Mouse (Mus musculus) forebrain, postnatal 0 days (tissue): ENCODE measurements around the gene Crybg2. TPM values are rescaled to one million over a fixed set of nuclear protein-coding genes. Genes with fewer than 3 reads are reported as not detected.

ENCODE experiments used
- ATAC-seq: fragments of 200-750 bp; cut with Nextera tagmentation; 2 replicates; pipeline ENCODE4 v1.8.0; 2017; ENCODE audit warnings: mild to moderate bottlenecking, moderate library complexity
- DNase-seq: peaks from one replicate; pipeline ENCODE4 v3.0.0-alpha.2; 2015
- H3K27ac ChIP-seq: fragments of 300-500 bp; sonication (generic); 2 replicates; pipeline ENCODE4 v1.5.1; 2014; ENCODE audit warnings: low read depth, mild to moderate bottlenecking, antibody characterized with exemption, low read length, moderate library complexity, mixed read lengths
- H3K27me3 ChIP-seq: fragments of 300-500 bp; sonication (generic); 2 replicates; pipeline ENCODE4 v1.6.1; 2014; ENCODE audit warnings: mild to moderate bottlenecking, low read length, mixed read lengths; ENCODE audit not compliant: insufficient read depth
- H3K36me3 ChIP-seq: fragments of 300-500 bp; sonication (generic); 2 replicates; pipeline ENCODE4 v1.6.1; 2014; ENCODE audit warnings: mild to moderate bottlenecking, moderate library complexity; ENCODE audit not compliant: insufficient read depth
- H3K4me1 ChIP-seq: fragments of 300-500 bp; sonication (generic); 2 replicates; pipeline ENCODE4 v1.6.1; 2014; ENCODE audit warnings: antibody characterized with exemption; ENCODE audit not compliant: insufficient read depth
- H3K4me2 ChIP-seq: fragments of 300-500 bp; sonication (generic); 2 replicates; pipeline ENCODE4 v1.6.1; 2014; ENCODE audit warnings: low read depth, mild to moderate bottlenecking, moderate library complexity
- H3K4me3 ChIP-seq: fragments of 300-500 bp; sonication (generic); 2 replicates; pipeline ENCODE4 v1.5.1; 2014; ENCODE audit warnings: low read depth, low read length, mixed read lengths
- H3K9ac ChIP-seq: fragments of 300-500 bp; sonication (generic); 2 replicates; pipeline ENCODE4 v1.6.1; 2014; ENCODE audit warnings: mild to moderate bottlenecking
- H3K9me3 ChIP-seq: fragments of 300-500 bp; sonication (generic); 2 replicates; pipeline ENCODE4 v1.6.1; 2016; ENCODE audit warnings: low read length
- CTCF ChIP-seq: sonication (generic); IDR thresholded peaks from 2 replicates; pipeline ENCODE4 v1.5.1; 2016; ENCODE audit warnings: antibody characterized with exemption, control low read depth, low read depth
- whole genome bisulfite sequencing: fragments of 180-500 bp; shearing (Covaris S2); extraction: QIAGEN DNeasy Blood & Tissue Kit; methylation state at CpG from one replicate; pipeline ENCODE4 v1.1.7; 2014; 5-methylcytosine and 5-hydroxymethylcytosine counted together
- polyA plus RNA-seq: library from polyadenylated mRNA; unstranded; fragments of >200 nt; fragmentation: Nextera tagmentation; extraction: Ambion mirVana; gene quantifications from 2 replicates; pipeline ENCODE4 v1.2.1, GENCODE M21; 2015
- total RNA-seq: library from RNA; depleted of rRNA; stranded (reverse); fragments of >200 nt; gene quantifications from 2 replicates; pipeline ENCODE4 v1.2.3, GENCODE M21; 2014

Crybg2 gene
- total and polyA plus RNA-seq, 2 experiments from 2014 or later, result 3.4 to 4.5 TPM

DNA sequence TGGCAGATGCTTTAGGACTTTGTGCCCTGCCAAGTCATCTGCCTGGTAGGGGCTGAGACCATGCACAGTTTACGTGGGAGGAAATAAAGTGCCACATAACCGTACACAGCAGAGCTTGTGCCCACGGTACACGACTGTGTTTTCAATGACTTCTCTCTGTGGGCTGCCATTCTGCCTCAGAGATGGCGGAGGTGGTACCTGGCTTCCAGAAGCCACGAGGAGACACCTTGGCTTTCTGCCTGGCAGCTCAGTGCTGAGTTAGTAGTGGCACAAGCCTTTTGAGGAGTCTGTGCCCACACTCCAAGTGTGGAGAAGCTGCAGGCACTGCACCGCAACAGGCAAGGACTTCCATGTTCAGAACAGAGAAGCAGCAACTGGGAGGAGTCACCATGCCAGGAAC is 47.1 kb downstream of the Crybg2 start:
- Histone ChIP-seq H3K4me2 (no peak overlapping the region), H3K4me1 (no peaks in the 10 kb centered on the region; the same call in 1 of the 2 replicates), H3K27me3 (no peaks in the 10 kb centered on the region), H3K9ac (no peak overlapping the region), H3K4me3 (no peak overlapping the region), H3K9me3 (no peaks in the 10 kb centered on the region), H3K27ac (no peak overlapping the region), H3K36me3 (no peaks in the 10 kb centered on the region)
- no peak for ATAC-seq
- no peak for DNase-seq
- no peak for TF ChIP-seq CTCF
- 81% methylated on average over 7 of the region's 7 CpGs for WGBS

DNA sequence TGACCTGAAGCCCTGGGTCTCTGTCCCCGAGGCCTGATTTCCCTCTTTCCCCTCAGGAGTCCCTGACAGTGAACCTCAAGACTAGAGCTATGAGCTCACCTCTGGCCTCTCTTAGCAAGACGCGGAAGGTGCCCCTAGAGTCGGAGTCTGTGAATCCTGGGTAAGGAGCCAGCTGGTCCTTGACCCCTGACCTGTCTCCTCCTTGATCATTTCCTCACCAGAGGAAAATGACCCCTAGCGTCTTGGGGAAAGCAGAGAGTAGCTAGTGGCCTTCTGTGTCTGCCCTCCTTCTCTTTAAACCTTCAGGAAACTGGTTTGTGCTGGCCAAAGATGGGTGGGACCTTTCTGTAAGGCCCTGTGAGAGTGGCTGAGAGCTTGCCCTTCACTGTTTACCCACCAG is 47.6 kb downstream of the Crybg2 start:
- ATAC-seq, result no peak
- Histone ChIP-seq H3K27me3 (no peaks in the 10 kb centered on the region), H3K36me3 (no peaks in the 10 kb centered on the region), H3K4me1 (no peaks in the 10 kb centered on the region), H3K4me2 (no peak overlapping the region), H3K9me3 (no peaks in the 10 kb centered on the region), H3K4me3 (no peak overlapping the region), H3K27ac (no peak overlapping the region), H3K9ac (no peak overlapping the region)
- 68% methylated on average over 5 of the region's 5 CpGs for WGBS
- no peak for TF ChIP-seq CTCF
- no peak for DNase-seq

DNA sequence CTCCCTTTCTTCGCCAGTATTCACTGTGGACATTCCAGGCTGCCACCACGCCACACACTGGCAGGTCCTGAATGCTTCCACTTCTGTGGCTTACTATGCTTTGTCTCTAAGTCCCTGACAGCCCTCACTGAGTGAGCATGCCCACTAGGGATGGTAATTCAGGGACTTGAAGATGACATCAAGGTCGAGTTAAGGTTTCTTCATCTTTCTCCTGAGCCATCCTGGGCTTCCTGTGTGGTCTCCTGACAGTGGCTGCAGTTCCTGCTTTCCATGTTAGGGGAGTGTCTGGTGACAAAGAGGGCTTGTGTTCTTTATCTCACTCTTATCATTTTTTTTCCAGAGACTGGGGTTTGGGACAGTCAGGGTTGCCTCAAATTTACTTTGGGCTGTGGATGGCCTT is 50.0 kb downstream of the Crybg2 start:
- H3K4me3 ChIP-seq, result no peak overlapping the region
- WGBS, result 51% methylated on average over 3 of the region's 3 CpGs
- no peak for TF ChIP-seq CTCF
- H3K9ac ChIP-seq, result no peak overlapping the region
- no peaks in the 10 kb centered on the region for H3K4me1 ChIP-seq
- no peak overlapping the region for H3K27ac ChIP-seq
- ATAC-seq (no peak), DNase-seq (no peak)
- no peaks in the 10 kb centered on the region for H3K27me3 ChIP-seq
- no peak overlapping the region for H3K4me2 ChIP-seq
- no peaks in the 10 kb centered on the region for H3K9me3 ChIP-seq
- H3K36me3 ChIP-seq, result no peaks in the 10 kb centered on the region

DNA sequence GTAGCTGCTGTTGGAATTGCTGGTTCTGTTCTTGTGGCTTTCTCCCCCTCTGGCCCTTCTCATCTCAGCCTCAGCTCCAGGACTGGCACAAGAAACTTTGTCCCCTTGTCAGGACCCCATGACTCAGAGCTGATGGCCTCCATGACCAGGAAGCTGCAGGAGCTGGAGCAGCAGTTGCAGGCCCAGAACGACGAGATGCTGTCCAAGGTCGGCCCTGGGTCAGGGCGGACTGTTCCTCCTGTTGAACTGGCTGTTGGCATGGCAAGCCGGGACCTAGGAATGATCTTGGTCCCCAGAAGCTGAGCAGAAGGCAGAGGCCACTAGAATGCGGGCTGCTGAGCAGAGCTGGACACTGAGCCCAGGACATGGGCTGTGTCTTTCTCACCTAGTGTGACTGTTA is 51.8 kb downstream of the Crybg2 start:
- Histone ChIP-seq H3K9ac (no peak overlapping the region), H3K27me3 (no peaks in the 10 kb centered on the region), H3K4me3 (no peak overlapping the region), H3K4me2 (no peak overlapping the region), H3K4me1 (no peaks in the 10 kb centered on the region), H3K27ac (no peak overlapping the region), H3K9me3 (no peaks in the 10 kb centered on the region), H3K36me3 (no peaks in the 10 kb centered on the region)
- TF ChIP-seq CTCF, result no peak
- 86% methylated on average over 6 of the region's 6 CpGs for WGBS
- ATAC-seq (no peak), DNase-seq (no peak)

DNA sequence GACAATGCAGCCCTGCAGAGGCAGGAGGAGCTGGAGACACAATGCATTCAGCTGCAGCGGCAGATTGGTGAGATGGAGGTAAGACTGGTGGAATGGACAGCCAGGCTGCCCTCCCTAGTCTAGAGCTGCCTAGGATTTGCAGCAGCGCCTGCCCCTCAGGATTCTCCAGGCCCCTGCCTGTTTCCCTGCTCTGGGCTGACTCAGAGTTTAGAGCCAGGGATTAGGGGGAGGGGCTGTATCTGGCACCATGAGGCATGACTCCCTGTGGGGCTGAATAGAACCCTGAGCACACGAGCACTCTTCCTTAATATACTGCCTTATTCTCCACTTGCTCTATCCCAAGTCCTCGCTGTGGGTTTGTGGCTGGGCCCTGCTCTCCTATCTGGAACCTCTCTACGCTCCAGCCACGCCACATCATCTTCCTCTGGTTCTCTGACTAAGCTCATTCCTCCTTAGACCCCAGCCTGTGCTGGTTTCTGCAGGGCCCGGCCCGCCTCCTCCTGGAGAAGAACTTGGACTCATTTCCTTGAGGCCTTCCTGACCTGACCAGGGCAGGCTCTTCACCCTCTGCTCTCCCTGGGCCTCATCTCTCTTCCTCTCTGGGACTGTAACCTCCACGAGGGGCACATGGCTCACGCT is 52.9 kb downstream of the Crybg2 start:
- Histone ChIP-seq H3K36me3 (no peaks in the 10 kb centered on the region), H3K27me3 (no peaks in the 10 kb centered on the region), H3K4me3 (no peak overlapping the region), H3K4me1 (no peaks in the 10 kb centered on the region), H3K27ac (no peak overlapping the region), H3K9me3 (no peaks in the 10 kb centered on the region), H3K4me2 (no peak overlapping the region), H3K9ac (no peak overlapping the region)
- no peak for ATAC-seq
- WGBS, result 47% methylated on average over 10 of the region's 10 CpGs
- no peak for DNase-seq
- TF ChIP-seq CTCF, result no peak

DNA sequence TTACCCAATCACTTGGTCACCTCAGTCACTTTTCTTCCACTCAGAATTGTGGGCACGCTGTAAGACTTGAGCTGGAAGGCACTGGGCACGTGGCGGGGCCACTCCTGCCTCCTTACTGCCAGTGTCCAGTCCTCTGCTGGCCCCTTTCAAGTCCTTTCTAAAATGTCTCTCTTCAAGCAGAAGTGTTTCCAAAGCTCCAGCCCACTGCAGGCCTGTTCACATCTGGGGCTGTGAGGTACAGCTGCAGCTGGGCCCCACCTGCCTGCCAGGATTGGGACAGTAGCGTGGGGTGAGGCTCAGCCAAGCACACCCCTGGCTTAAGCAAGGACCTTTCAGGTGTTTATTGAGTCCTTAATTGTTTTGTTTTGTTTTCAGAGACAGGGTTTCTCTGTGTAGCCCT is 53.4 kb downstream of the Crybg2 start:
- no peak overlapping the region for H3K27ac ChIP-seq
- no peaks in the 10 kb centered on the region for H3K9me3 ChIP-seq
- no peaks in the 10 kb centered on the region for H3K36me3 ChIP-seq
- DNase-seq, result no peak
- no peak for TF ChIP-seq CTCF
- H3K27me3 ChIP-seq, result no peaks in the 10 kb centered on the region
- no peak overlapping the region for H3K4me2 ChIP-seq
- WGBS, result 89% methylated on average over 4 of the region's 4 CpGs
- no peak overlapping the region for H3K9ac ChIP-seq
- no peak overlapping the region for H3K4me3 ChIP-seq
- H3K4me1 ChIP-seq, result no peaks in the 10 kb centered on the region
- no peak for ATAC-seq

DNA sequence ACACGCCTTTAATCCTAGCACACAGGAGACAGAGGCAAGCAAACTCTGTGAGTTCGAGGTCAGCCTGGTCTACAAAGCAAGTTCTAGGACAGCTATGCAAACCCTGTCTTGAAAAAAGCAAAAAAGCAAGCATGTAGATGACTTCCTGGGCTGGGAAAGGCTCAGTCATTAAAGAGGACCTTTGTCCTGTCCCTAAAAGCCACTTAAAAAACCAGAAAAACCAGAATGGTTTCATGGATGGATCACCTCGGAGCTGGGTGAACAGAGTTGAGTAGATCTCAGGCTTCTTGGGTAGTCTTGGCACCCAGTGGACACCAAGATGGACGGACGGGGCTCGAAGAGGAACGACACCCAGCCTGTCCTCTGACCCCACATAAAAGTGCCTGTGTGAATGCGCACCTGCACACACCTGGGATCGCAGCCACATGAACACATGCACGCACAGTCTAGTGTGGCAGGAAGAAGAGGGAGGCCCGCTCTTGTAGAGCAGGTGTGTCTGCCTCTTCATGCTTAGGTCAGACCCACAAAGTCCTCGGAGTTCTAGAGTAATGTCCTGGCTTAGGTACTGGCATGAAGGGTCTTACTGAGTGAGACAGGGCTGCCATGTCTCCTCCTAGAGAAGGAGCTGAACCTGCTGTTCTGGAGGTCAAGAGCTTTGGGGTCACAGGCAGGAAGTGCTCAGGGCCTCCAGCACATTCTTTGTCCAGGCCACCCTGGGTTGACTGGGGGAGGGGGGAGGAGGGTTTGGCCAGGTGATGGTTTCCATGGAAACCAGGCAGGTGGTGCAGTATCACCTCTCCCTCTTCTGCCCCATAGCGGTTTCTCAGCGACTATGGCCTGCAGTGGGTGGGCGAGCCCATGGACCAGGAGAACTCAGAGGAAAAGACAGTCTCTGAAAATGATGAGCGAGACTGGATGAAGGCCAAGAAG is 54.9 kb downstream of the Crybg2 start:
- DNase-seq, result no peak
- Histone ChIP-seq H3K4me1 (no peaks in the 10 kb centered on the region), H3K36me3 (no peaks in the 10 kb centered on the region), H3K4me2 (no peak overlapping the region), H3K4me3 (no peak overlapping the region), H3K27ac (no peak overlapping the region), H3K9me3 (no peaks in the 10 kb centered on the region), H3K27me3 (no peaks in the 10 kb centered on the region), H3K9ac (no peak overlapping the region)
- 91% methylated on average over 16 of the region's 16 CpGs for WGBS
- ATAC-seq, result no peak
- no peak for TF ChIP-seq CTCF
